Mouse (Mus musculus): ENCODE data around the gene Lgi2. TPM values are rescaled to one million over a fixed set of nuclear protein-coding genes. Genes with fewer than 3 reads are reported as not detected.
A peak's percentile ranks its signal among the peaks of the same experiment; 100 is the strongest.

Lgi2 gene
- total RNA-seq, 1 experiment: 1.0 TPM

DNA sequence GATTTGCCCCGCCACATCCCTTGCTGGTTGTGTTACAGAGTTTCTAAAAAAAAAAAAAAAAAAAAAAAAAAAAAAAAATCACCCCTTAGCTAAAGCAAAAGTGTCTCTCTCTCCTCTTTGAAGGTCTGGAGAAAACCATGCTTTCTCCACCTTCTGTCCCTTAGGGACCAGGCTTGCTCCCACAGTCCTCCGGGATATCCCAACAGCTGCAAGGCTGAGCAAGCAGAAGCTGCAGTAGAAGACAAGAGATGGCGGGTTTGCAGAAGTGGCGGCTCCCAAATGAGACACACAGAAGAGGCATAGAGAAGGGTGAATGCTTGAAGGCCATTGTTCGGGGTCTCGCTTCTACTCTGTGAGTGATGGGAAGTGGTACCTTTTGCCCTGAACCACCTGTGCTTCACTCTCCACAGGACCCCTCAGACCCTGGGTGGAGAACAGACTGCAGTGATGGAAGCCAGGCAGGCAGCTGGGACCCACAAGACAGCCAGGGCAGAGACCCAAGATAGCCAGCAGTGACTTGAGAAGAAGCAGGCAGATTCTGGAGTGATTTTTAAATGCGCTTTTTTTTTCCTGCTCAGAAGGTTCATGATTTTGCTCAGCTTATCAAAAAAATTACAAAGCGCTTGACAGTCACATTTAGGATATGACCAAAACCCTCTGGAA, 39.8 kb downstream of the Lgi2 start:
- no peak overlapping the region for H3K9ac ChIP-seq (ENCODE audit: insufficient read depth, low read depth, low read length, poor library complexity, severe bottlenecking)
- no peak for DNase-seq (ENCODE audit: low read depth, low spot score)
- H3K4me1 ChIP-seq (ENCODE audit: control insufficient read depth in 2 of 2, insufficient read depth in 2 of 2, low read length in 2 of 2, poor library complexity in 1 of 2): no peaks in the 10 kb centered on the region
- H3K36me3 ChIP-seq (ENCODE audit: control insufficient read depth, insufficient read depth, low read length, poor library complexity, severe bottlenecking): no peaks in the 10 kb centered on the region
- TF ChIP-seq CHD2 (IDR thresholded peaks at IDR 0.05; ENCODE audit: low read depth, low read length): no peak
- peak; percentile 81; the same call in 1 of the 2 replicates for TF ChIP-seq ZNF384 (IDR thresholded peaks at IDR 0.05; ENCODE audit: low read depth, low read length)
- H3K4me3 ChIP-seq (ENCODE audit: insufficient read depth in 1 of 2, low read depth in 1 of 2, low read length in 2 of 2, poor library complexity in 1 of 2, severe bottlenecking in 1 of 2): no peak overlapping the region
- H3K27ac ChIP-seq (ENCODE audit: insufficient read depth, low read depth, low read length, poor library complexity, severe bottlenecking): no peak overlapping the region
- no peaks in the 10 kb centered on the region for H3K9me3 ChIP-seq (ENCODE audit: control insufficient read depth, insufficient read depth, low read depth, low read length)
- in situ Hi-C loops (cut with MboI; ENCODE audit: low sequenced_read_pairs in 2 of 2, unreplicated experiment in 2 of 2): no loop called here

DNA sequence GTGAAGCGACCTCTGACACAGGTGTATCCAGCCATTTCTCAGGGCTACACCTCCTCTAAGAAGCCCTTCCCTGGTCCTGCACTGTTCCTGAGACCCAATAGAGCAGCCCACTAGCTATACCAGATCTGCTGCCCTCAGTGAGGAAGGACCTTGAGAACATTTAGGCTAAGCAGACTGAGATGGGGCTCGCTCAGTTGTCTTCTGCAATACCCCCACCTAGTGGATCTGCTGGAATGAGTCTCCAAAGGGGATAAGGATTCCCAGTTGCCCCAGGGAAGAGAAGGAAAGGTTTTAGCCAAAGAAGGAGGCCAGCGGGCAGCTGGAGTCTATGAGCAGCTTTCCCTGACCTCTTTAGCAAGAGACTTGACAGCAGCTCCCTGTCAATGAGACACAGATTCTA, 42.1 kb downstream of the Lgi2 start:
- no peaks in the 10 kb centered on the region for H3K9me3 ChIP-seq (ENCODE audit: control insufficient read depth, insufficient read depth, low read depth, low read length)
- no peak overlapping the region for H3K27ac ChIP-seq (ENCODE audit: insufficient read depth, low read depth, low read length, poor library complexity, severe bottlenecking)
- H3K4me1 ChIP-seq (ENCODE audit: control insufficient read depth in 2 of 2, insufficient read depth in 2 of 2, low read length in 2 of 2, poor library complexity in 1 of 2): no peaks in the 10 kb centered on the region
- no peak for DNase-seq (ENCODE audit: low read depth, low spot score)
- no peaks in the 10 kb centered on the region for H3K36me3 ChIP-seq (ENCODE audit: control insufficient read depth, insufficient read depth, low read length, poor library complexity, severe bottlenecking)
- no peak overlapping the region for H3K9ac ChIP-seq (ENCODE audit: insufficient read depth, low read depth, low read length, poor library complexity, severe bottlenecking)
- H3K4me3 ChIP-seq (ENCODE audit: insufficient read depth in 1 of 2, low read depth in 1 of 2, low read length in 2 of 2, poor library complexity in 1 of 2, severe bottlenecking in 1 of 2): no peak overlapping the region
- TF ChIP-seq CHD2 (IDR thresholded peaks at IDR 0.05; ENCODE audit: low read depth, low read length) (no peak), ZC3H11A (IDR thresholded peaks at IDR 0.05; ENCODE audit: borderline replicate concordance, low read depth, low read length) (0 out of 2 replicates have a peak, but pooled peaks have one; percentile 39), ZNF384 (IDR thresholded peaks at IDR 0.05; ENCODE audit: low read depth, low read length) (no peak), MAFK (IDR thresholded peaks at IDR 0.05; ENCODE audit: insufficient read depth, low read depth, low read length) (no peak)
- in situ Hi-C loops (cut with MboI; ENCODE audit: low sequenced_read_pairs in 2 of 2, unreplicated experiment in 2 of 2): no loop called here

DNA sequence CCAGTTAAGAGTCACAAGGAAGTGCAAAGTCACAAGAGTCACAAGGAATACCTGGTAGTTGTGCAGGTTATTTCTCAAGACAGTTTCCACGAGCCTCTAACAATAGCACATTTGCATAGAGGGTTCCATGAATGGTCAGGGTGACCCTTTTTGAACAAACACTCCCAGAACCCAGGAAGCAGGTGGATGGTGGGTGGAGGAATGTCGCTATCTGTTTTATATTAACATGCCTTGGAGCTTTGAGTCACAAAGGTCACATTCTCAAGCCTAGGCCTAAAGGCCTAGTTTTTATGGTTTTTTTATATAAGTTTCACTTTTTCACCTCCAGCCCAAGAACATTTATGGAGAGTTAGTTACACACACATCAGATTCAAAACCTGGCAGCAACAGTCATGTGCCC, 46.3 kb downstream of the Lgi2 start:
- Histone ChIP-seq H3K36me3 (ENCODE audit: control insufficient read depth, insufficient read depth, low read length, poor library complexity, severe bottlenecking) (no peaks in the 10 kb centered on the region), H3K9ac (ENCODE audit: insufficient read depth, low read depth, low read length, poor library complexity, severe bottlenecking) (no peak overlapping the region), H3K9me3 (ENCODE audit: control insufficient read depth, insufficient read depth, low read depth, low read length) (no peaks in the 10 kb centered on the region), H3K4me3 (ENCODE audit: insufficient read depth in 1 of 2, low read depth in 1 of 2, low read length in 2 of 2, poor library complexity in 1 of 2, severe bottlenecking in 1 of 2) (no peak overlapping the region), H3K4me1 (ENCODE audit: control insufficient read depth in 2 of 2, insufficient read depth in 2 of 2, low read length in 2 of 2, poor library complexity in 1 of 2) (no peaks in the 10 kb centered on the region), H3K27ac (ENCODE audit: insufficient read depth, low read depth, low read length, poor library complexity, severe bottlenecking) (no peak overlapping the region)
- TF ChIP-seq ZNF384 (IDR thresholded peaks at IDR 0.05; ENCODE audit: low read depth, low read length) (no peak), ZC3H11A (IDR thresholded peaks at IDR 0.05; ENCODE audit: borderline replicate concordance, low read depth, low read length) (no peak), HCFC1 (IDR thresholded peaks at IDR 0.05; ENCODE audit: borderline replicate concordance, insufficient read depth, low read length) (no peak), MAFK (IDR thresholded peaks at IDR 0.05; ENCODE audit: insufficient read depth, low read depth, low read length) (no peak), CHD2 (IDR thresholded peaks at IDR 0.05; ENCODE audit: low read depth, low read length) (no peak)
- in situ Hi-C loops (cut with MboI; ENCODE audit: low sequenced_read_pairs in 2 of 2, unreplicated experiment in 2 of 2): no loop called here
- no peak for DNase-seq (ENCODE audit: low read depth, low spot score)

DNA sequence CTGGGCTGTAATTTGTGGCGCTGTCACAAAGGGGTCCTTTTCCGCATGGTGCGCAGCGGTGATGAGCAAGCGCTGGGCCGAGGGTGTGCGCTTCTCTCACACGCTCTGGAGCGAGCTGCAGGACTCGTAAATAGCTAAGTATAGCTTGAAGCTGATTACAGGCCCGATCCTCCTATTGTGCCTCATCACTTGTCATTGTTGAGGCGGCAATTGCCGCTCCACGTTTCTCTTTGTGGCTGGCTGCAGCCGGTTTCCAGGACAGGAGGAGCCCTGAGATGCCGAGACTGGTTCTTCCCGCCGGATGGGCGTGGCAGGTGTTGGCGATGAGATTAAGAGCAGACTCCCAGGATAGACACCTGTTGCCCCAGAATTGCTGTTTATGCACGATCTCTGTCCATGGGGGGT, 50.2 kb downstream of the Lgi2 start:
- in situ Hi-C loops (cut with MboI; ENCODE audit: low sequenced_read_pairs in 2 of 2, unreplicated experiment in 2 of 2): no loop called here
- Histone ChIP-seq H3K36me3 (ENCODE audit: control insufficient read depth, insufficient read depth, low read length, poor library complexity, severe bottlenecking) (no peaks in the 10 kb centered on the region), H3K4me3 (ENCODE audit: insufficient read depth in 1 of 2, low read depth in 1 of 2, low read length in 2 of 2, poor library complexity in 1 of 2, severe bottlenecking in 1 of 2) (0 out of 4 replicates have a peak overlapping the region, but pooled peaks of 1 of the 2 experiments have one; percentile 15), H3K27ac (ENCODE audit: insufficient read depth, low read depth, low read length, poor library complexity, severe bottlenecking) (no peak overlapping the region), H3K9me3 (ENCODE audit: control insufficient read depth, insufficient read depth, low read depth, low read length) (no peaks in the 10 kb centered on the region), H3K4me1 (ENCODE audit: control insufficient read depth in 2 of 2, insufficient read depth in 2 of 2, low read length in 2 of 2, poor library complexity in 1 of 2) (no peaks in the 10 kb centered on the region), H3K9ac (ENCODE audit: insufficient read depth, low read depth, low read length, poor library complexity, severe bottlenecking) (no peak overlapping the region)
- DNase-seq (ENCODE audit: low read depth, low spot score): peak; percentile 38
- TF ChIP-seq ZNF384 (IDR thresholded peaks at IDR 0.05; ENCODE audit: low read depth, low read length) (no peak), MAFK (IDR thresholded peaks at IDR 0.05; ENCODE audit: insufficient read depth, low read depth, low read length) (0 out of 2 replicates have a peak, but pooled peaks have one; percentile 28), ZC3H11A (IDR thresholded peaks at IDR 0.05; ENCODE audit: borderline replicate concordance, low read depth, low read length) (no peak), HCFC1 (IDR thresholded peaks at IDR 0.05; ENCODE audit: borderline replicate concordance, insufficient read depth, low read length) (no peak), CHD2 (IDR thresholded peaks at IDR 0.05; ENCODE audit: low read depth, low read length) (no peak)
